Mouse (Mus musculus): Measurements from ENCODE around the gene Zfp746. TPM values are rescaled to one million over a fixed set of nuclear protein-coding genes. Genes with fewer than 3 reads are reported as not detected.

Zfp746 gene
- total RNA-seq, 2 experiments from 2014 or later = 32.2 to 35.4 TPM

DNA sequence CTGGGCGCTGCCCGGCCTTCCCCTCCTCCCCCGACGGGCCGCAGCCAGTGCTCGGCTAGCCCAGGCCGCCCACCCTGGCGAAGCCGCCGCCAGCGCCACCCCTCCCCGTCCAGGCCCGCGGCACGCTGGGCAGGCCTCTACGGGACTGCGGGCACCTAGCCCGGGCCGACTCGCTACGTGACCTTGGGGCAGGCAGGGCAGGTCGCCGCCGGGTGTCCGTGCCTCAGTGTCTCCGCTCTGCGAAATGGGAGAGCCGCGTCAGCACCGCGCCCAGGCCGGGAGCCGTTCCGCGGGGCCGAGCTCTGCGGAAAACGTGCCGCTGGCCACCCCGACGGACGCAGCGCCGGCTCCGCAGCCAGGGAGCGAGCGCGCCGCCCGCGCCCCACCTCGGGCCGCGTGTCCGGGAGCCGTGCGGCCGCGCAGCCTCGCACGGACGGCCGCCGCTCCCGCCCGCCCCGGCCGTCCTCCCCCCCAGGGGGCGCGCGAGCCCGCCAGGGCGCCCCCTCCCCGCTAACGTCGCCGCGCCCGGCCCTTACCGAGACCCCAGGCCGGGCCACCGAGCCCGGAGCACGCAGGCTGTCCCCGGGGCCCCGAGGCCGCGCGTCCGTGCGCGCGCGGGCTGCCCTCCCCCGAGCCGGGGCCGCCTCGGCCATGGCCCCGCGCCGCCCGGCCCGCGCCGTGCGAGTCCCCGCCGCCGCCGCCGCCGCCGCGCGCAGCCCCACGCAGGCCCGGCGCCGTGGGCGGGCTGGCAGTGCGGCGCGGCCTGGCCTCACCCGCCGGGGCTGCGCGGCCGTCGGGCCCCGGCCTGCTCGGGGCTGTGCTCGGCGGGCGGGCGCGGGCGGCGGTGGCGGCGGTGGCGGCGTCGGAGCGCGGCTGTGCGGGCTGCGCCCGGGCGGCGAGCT, 38.7 kb downstream of the Zfp746 start:
- intact Hi-C loops (cut with DNase I) = no loop called here

GRCm38 (mm10) chr6:48047114-48047449, 39.3 kb downstream of the Zfp746 start:
- no peak for DNase-seq
- intact Hi-C loops (cut with DNase I) = no loop called here

More for the DNA sequence above, 38.7 kb downstream of the Zfp746 start:
- peak; percentile 40 for DNase-seq

DNA sequence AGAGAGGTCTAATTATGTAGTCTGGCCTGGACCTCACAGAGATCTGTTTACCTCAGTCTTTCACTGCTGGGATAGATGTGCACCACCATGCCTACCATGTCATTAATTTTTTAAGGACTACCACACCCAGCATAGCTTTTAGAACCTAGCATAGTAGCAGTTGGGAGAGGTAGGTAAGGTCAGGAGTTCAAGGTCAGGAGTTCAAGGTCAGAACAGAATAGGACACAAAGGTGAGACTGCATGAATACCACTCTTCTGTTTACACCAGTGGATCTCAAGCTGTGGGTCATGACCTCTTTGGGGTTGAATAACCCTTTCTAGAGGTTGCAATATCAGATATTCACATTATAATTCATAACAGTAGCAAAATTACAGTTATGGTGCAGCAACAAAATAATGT, 53.7 kb downstream of the Zfp746 start:
- DNase-seq = no peak
- intact Hi-C loops (cut with DNase I) = no loop called here

GRCm38 (mm10) chr6:48025905-48026660, 60.3 kb downstream of the Zfp746 start:
- intact Hi-C loops (cut with DNase I) = no loop called here
- DNase-seq = no peak

DNA sequence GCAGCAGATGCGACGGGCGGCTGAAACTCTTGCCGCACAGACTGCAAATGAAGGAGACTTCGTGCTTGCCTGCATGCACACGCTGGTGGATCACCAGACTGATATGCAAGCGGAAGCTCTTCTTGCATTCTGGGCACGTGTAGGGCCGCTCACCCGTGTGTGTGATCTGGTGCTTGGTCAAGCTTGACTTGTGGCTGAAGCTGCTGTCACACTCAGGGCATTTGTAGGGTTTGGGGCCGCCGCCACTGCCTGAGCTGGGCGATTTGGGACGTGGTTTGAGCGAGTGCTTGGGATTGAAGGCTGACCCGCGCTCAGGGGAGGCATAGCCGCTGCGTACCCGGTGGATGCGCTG, 61.4 kb downstream of the Zfp746 start:
- intact Hi-C loops (cut with DNase I) = no loop called here

DNA sequence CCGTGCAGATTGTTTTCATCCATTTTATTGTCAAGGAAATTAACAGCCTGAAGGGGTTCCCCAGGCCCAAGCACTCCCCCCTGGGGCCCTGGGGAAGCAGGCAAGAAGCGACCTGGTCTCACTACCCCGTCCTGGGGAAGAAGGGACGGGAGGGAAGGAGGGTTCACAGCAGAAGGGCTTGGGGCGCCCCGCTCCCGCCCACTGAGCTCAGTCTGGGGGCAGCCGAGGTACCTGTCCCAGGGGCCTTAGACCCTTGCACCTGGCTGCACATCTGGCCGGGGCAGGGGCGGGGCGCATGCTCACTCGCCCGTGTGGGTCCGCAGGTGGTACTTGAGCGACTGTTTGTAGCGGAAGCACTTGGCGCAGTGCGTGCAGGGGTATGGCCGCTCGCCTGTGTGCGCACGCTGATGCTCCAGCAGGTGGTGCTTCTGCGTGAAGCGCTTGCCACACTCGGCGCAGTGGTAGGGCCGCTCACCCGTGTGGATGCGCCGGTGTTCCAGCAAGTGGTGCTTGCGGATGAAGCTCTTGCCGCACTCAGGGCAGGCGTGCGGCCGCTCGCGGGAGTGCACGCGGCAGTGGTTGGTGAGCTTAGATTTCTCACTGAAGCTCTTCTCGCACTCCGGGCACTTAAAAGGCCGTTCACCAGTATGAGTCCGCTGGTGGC, 61.9 kb downstream of the Zfp746 start:
- DNase-seq = no peak
- intact Hi-C loops (cut with DNase I) = no loop called here

More for the DNA sequence above, 61.4 kb downstream of the Zfp746 start:
- DNase-seq = no peak

DNA sequence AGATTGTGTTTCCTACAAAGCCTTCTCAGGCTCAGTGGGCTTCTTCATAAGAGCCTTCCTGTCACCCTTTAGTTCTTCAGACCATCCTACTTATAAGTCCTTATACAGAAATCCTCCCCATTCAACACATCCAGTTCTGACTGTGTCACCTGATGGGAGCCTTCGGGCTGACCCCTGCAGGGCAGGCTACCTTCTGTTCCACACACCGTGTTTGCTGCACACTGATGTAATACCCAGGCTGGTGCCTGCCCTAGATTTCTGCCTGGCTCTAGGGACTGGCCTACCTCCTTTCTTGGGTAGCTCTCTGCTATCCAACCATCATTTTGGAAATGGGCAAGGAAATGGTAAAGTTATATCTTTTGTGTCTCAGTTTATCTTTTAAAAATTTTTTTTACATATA, 63.7 kb downstream of the Zfp746 start:
- intact Hi-C loops (cut with DNase I) = no loop called here
- DNase-seq = no peak

DNA sequence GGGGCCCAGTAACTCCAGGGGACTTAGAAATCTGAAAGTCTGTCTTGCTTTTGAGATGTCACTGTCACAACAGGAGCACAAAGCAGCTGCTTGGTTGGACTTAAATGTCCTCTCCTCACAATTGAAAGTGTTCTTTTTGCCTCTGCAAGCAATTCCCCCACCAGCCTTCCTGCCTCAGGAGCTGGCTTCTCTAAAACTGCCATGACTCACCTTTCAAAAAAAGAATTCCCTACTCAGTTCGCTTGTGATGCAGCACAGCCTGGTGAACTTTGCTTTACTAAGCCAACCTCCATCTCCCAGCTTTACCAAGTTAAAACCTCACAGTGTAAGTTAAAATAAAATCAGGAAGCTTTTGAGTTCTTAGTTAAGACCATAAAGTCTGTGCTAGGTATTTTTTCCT, 64.7 kb downstream of the Zfp746 start:
- intact Hi-C loops (cut with DNase I) = no loop called here
- no peak for DNase-seq

DNA sequence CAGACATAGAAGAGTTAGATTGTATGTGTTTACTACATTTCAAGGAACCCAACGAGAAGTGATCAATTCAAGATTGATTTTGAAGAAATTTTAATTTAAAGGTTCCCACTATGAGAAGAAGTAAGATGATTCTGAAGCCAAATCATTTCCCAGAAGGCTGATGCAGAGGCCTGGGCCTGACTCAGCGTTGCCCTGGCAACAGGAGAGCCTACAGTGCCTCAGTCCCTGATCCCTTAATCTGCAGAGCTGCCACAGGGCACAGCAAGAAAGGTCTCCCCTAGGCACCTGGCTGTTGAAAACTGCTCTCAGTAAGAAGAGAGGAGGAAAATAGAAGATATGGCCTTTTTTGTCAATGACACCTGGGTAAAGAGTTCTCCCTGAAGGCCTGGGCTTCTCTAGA, 66.4 kb downstream of the Zfp746 start:
- DNase-seq = no peak
- intact Hi-C loops (cut with DNase I) = no loop called here

- intact Hi-C loops (cut with DNase I) = no loop called here
- no peak for DNase-seq
Observed at GRCm38 (mm10) chr6:48016841-48017240, 69.6 kb downstream of the Zfp746 start.

DNA sequence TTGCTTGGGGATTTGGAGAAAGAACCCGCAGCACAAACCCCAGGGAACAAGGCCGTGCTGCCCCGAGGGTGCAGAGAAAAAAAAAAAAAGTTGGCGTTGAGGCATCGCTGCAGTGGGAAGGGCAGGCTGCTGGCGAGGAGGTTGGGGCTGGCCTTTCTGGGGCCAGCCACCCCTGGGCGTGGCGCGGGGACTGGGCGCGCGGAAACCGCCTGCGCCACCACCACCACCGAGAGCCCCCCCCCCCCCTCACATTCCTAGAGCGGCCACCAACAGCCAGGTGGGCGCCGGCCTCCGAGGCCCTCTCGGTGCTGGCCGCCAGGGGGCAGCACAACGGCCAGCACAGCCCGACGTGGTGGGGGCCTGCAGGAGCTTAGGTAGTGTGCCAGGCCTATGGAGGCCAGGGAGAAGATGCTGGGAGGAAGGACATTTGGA, 70.3 kb downstream of the Zfp746 start:
- DNase-seq = peak; percentile 83
- intact Hi-C loops (cut with DNase I) = no loop called here

Small RNAs within 50 kb of the gene (microRNA-seq; reads per million reads assigned to microRNA genes)
- not detected for gene Gm24563

Other genes with a start within 250 kb of the Zfp746 start
- gene Zfp282, start 209.4 kb downstream of the Zfp746 start, total RNA-seq (2021) = 10 to 100 TPM; 32.1 to 32.8 TPM
- gene Zfp212, start 166.1 kb downstream of the Zfp746 start, total RNA-seq (2021) = 10 to 100 TPM; 18.5 to 20.5 TPM
- 10 to 100 TPM; 23.2 to 28.7 TPM for gene Zfp956, start 133.2 kb downstream of the Zfp746 start, total RNA-seq (2021)
- 10 to 100 TPM; 35.5 to 43.4 TPM for gene Zfp777, start 37.7 kb downstream of the Zfp746 start, total RNA-seq (2021)